Mouse (Mus musculus): ENCODE measurements around the gene Pbx4. TPM values are rescaled to one million over a fixed set of nuclear protein-coding genes. Genes with fewer than 3 reads are reported as not detected.

The Pbx4 gene
- total RNA-seq, 2 experiments from 2014 or later = 2.1 TPM; not detected in 1

DNA sequence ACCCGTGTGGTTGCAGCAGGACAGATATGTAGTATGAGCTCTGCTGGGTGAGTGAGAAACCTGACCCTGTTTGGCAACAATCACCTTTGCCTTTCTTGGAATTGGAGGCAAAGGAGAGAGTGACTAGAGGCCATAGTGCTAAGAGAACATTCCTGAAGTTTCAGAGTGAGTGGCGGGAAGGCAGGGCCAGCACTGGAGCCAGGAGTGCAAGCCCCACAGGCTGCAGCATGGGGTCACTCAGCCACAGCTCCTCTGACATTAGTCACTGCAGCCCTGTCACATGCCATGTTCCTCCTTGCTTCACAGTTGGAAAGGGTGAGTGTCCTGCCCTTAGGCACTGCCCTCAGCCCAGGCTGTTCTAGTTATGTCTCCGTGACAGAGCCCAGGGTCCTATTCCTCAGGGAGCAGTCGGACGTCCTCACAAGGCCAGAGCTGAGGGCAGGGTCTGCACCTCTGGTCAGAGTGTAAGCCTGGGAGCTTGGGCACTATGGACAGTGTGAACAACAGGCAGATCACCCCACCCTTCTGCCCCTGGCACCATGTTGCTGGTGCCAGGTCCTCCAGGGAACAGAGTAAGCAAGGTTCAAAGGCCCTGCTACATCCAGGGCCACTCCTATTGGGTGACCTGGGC, 35.5 kb downstream of the Pbx4 start:
- no peak for ATAC-seq (replicated peaks; ENCODE audit: low FRiP score, poor library complexity, severe bottlenecking)

DNA sequence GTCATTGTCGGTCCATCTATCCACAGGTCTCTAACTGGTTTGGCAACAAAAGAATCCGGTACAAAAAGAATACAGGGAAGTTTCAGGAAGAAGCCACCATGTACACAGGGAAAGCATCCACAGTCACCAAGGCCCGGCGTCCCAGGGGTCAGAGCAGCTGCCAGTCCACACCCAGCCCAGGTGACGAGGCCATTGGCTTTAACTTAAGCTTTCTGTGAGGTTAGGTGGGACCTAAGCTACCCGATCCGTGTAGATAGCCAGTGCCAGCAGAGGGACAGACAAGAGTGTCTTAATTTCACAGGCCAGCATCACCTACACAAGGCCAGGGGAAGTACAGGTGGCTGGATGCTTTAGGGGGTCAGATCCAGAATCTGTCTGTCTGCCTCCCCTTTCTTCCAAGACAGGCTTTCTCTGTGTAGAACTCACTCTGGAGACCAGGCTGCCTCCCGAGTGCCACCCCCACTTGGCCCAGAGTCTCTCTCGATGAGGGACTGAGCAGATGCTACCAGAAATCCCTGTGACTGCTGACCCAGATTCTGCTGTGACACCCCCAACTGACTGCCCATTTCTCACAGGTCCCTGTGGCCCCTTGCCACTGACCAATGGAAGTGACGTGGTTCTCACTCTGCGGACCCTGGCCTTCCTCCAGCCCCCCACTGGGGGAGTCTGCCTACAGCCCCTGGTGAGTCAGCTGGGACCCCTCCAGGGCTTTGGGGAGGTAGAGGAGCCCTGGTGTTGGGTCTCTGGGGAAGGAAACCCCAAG, 37.9 kb downstream of the Pbx4 start:
- ATAC-seq (replicated peaks; ENCODE audit: low FRiP score, poor library complexity, severe bottlenecking) = no peak

DNA sequence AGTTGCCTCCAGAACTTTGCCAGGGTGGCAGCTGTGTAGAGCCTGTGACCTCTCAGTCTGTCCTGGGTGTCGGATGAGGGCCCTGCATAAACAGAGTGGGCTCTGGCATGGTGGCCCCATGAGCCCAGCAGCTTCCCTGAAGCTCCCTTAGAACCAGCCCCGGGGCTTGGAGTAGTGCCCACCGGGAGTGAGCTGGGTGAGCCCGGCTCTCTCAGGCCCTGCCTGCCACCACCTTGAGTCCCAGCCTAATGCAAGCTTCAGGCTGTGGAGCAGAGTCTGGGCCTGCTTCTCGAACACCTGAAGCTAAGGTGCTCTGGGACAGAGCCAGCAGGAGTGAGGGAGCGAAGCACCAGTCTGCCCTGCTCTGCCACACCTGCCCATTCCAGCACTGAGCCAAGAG, 38.6 kb downstream of the Pbx4 start:
- no peak for ATAC-seq (replicated peaks; ENCODE audit: low FRiP score, poor library complexity, severe bottlenecking)

DNA sequence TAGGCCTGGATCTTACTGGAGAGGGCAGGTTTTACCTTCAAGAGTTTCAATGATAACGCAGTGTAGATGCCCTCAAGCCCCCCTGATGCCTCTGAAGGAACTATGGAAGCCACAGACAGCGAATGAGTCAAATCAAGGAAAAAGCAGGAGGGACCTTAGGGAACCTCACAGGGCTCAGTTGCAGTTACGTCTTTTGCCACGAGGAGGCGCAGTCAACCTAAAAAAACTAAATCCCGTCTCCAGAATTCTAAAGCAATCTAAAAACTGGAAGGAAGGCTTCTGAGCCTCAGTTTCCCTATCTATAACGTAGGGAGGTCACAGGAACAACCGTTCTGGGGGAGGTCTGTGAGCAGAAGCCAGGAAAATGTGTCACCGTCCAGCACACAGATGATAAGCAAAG, 41.9 kb downstream of the Pbx4 start:
- peak; percentile 53 for ATAC-seq (replicated peaks; ENCODE audit: low FRiP score, poor library complexity, severe bottlenecking)

DNA sequence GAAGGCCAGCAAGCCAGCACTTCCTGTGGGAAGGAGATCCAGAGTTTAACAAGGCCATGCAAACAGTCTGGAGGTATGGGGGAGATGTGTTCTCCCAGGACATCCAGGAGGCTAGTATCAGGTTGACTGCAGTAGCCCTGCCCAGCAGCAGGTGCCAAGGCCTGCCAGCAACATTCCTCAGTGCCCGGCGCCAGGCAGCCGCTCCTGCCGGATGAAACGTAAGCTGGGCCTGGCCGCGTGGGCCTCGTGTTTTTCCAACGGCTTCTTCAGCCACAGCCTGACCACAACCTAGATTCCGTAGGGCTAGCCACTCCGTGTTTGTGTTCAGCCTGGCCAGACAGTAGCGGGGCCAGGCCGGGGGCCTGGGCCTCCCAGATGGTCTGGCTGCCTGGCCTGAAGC, 42.4 kb downstream of the Pbx4 start:
- ATAC-seq (replicated peaks; ENCODE audit: low FRiP score, poor library complexity, severe bottlenecking) = no peak

DNA sequence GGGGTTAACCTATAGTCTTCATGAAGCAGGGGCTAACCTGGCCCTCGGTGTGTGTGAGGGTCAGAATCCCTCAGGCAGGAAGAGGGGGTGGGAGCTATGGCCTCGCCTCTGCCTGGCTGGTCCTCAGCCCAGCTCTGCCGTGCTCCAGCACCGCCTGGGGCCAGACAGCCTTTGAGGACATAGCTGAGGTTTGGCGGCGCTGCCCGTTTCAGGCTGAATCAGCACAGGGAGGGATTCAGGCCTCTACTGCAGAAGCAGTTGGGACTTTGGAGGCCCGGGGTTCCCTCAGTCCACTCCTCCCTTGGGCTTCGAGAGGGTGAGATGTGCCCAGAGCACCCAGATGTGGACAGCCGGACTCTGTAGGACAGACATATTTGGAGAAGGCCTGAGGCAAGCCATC, 43.8 kb downstream of the Pbx4 start:
- no peak for ATAC-seq (replicated peaks; ENCODE audit: low FRiP score, poor library complexity, severe bottlenecking)

DNA sequence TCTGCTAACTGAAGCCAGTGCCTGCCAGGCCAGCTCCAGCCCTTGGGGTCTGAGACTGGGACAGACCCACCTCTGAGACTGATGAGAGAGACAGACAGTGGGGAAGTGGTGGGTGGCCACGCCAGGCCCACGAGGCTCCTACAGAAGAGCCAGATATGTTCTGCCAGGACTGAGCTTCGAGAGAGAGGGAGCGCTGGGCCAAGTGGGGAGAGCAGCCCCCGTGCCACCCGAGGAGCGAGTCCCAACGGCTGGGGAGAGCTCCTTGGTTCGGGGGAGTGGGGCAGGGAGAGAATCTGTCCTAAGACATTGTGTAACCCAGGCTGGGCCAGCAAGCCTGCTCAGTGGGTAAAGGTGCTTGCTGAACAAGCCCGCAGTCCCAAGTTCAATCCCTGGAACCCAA, 44.7 kb downstream of the Pbx4 start:
- ATAC-seq (replicated peaks; ENCODE audit: low FRiP score, poor library complexity, severe bottlenecking) = no peak

DNA sequence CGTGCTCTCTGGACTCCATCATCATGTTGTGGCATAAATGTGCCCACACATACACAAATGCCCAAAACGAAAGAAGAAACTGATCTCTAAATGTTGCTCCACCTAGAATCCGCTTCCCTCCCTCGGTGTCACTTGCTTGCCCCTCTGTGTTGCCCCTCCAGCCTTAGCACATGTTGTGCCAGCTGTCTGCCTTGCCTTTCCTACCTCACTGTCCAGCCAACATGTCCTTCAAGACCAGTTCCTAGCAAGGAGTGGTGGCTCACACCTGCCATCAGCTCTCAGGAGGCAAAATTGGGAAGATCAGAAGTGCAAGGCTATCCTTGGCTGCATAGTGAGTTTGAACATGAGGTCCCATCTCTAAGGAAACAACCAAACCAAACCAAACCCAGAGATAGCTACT, 45.1 kb downstream of the Pbx4 start:
- ATAC-seq (replicated peaks; ENCODE audit: low FRiP score, poor library complexity, severe bottlenecking) = no peak

DNA sequence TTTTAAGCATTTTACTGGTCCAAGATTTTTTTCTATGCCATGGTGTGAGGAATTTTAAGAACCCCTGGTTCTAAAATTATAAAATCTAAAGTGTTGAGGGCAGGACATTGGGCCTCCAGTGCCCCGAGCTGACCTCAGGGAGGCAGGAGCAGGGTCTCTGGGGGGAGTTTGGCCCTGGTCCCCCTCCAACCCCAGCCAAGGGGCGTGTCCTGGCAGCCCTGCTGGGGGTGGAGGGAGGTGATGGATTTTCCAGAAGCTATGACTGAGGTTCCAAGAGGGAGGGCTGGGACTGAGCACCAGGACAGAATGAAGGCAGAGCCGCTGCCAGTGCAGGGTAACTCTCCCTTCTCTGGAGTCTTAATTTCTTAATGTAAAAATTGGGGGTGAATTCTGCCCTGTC, 45.7 kb downstream of the Pbx4 start:
- no peak for ATAC-seq (replicated peaks; ENCODE audit: low FRiP score, poor library complexity, severe bottlenecking)

DNA sequence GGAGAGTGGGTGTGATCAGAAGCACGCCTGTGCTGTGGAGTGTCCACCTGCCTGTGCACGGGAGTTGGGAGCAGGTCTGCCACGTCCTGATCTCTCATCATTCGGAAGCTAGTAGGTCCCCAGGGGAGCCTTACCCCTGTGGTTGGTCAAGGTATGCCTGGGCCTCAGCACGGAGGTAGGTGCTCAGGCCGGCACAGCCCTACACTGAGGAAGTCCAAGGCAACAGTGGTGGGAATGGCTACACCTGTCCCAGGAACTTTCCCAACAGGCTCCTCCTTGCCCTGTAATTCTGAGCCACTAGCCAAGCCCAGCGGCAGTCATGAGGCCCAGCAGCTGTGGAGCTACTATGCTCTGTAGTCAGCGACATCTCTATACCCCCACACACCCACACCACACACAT, 47.4 kb downstream of the Pbx4 start:
- no peak for ATAC-seq (replicated peaks; ENCODE audit: low FRiP score, poor library complexity, severe bottlenecking)

DNA sequence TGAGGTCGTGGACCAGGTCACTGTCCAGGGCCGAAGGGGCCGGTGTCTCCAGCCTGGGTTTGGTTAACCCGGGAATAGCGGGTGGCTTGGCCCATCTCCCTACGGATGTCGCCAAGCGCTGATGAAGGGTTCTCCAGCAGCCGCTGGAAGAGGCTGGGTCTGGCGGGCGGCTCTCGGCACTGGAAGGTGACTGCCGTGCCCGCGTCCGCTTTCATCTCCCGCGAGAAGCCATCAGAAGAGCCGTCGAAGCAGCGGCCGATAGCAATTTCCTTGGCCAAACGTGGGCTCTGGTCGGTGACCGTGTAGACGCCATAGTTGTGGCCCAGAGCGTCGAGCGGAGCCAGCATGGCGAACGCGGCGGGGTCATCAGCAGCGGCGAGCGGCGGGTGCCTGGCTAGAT, 48.5 kb downstream of the Pbx4 start:
- no peak for ATAC-seq (replicated peaks; ENCODE audit: low FRiP score, poor library complexity, severe bottlenecking)

DNA sequence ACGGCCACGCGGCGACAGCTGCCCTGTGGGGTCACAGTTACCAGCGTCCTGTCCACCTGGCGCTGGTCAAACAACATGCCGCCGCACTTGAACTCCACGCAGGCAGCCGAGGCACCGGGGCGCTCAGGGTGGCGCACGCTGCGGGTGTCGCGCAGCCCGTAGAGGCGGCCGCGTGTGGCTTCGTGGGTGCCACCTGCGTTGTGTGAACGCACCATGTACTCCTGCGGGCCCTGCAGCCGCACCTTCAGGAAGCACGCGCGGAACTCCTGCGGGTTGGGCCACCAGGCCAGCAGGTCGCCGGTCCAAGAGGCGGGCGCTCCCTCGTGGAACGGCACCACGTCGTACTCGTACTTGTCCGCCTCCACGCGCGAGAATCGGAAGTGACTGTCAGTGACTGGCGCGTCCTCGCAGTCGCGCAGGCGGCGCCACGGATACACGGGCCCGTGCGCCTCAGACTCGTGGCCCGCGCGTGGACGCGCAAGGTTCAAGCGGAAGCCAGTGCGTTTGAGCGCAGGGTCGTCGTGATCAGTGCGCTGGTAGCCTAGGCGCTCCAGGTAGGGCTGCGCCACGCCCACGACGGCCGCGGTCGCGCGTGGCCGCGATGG, 49.1 kb downstream of the Pbx4 start:
- no peak for ATAC-seq (replicated peaks; ENCODE audit: low FRiP score, poor library complexity, severe bottlenecking)

DNA sequence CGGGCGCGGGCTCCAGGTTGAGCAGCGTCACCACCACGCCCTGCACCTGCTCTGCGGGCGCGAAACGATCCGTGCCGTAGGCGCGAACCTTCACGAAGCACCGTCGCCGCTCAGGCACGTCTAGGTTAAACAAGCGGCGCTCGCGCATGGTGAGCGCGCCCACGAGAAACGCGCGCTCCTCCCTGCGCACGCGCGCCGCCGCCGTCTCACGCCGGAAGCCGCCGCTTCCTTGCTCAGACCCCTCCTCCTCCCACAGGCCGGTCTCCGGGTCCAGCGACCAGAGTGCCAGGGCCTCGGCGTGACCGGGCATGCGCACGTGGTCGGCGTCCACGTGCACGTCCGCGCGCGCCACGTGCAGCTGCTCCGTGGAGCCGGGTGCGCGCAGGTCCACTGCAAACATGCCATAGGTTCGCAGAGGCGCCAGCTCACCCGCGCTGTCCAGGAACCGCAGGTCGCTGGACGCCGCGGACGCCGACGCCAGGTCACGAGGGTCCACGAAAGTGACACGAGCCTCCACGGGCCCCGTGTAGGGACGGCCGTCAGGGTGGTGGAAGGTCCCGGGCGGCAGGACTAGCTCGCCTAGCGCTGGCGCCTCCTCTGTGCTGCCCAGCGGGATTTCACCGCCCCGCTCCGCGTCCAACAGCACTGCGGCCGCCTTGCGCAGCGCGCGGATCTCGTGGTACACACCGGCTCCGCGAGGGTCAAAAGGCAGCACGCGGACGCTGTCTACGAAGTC, 49.9 kb downstream of the Pbx4 start:
- ATAC-seq (replicated peaks; ENCODE audit: low FRiP score, poor library complexity, severe bottlenecking) = no peak

DNA sequence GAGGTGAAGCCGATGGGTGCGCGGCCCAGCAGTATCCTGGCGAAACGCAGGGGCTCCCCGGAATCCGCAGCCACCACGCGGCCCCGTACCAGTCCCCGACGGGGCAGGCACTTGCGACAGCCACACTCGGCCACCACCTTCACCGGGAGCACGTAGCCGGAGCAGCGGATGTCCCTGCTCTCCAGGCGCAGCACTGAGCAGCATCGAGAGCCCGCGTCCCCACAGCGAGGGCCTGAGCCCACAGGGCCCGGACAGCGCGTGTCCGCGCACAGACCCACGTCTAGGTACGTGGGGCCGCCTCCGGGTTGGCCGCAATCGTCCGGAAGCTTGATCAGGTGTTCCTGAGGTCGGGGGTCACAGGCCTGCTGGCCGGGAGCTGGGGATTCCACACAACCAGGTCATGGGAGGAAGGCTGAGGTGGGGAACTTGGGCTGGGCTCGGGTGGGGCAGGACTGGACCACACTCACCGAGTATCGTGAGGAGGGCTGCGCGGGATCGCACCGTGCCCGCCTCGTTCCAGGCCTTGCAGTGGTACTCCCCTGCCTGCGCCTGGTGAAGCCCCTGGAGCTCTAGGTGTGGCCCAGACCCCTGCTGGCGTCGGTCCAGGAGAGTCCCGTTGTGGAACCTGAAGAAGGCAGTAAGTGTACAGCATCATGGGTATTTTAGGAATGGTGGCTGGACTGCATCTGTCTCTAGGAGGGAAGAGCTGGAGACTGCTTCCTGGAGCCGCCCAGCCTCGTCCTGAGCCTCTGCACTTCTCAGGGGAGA, 50.7 kb downstream of the Pbx4 start:
- no peak for ATAC-seq (replicated peaks; ENCODE audit: low FRiP score, poor library complexity, severe bottlenecking)

DNA sequence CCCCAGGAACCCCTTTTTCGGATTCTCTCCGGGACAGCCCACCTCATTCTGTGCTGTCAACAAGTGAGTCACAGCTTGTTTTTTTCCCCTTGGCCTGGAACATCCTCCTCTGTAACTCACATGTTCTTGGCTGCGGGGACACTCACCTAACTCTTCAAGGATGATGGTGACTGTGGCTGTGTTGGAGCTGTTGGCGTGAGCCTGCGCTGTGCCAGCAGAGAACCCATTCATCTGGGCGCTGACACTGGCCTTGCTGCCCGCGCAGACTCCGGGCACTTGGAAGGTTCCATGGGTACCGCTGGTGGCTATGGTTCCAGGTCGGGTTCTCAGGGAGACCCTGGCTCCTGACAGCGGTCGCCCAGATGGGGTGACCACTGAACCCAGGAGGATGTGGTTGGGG, 51.9 kb downstream of the Pbx4 start:
- no peak for ATAC-seq (replicated peaks; ENCODE audit: low FRiP score, poor library complexity, severe bottlenecking)

DNA sequence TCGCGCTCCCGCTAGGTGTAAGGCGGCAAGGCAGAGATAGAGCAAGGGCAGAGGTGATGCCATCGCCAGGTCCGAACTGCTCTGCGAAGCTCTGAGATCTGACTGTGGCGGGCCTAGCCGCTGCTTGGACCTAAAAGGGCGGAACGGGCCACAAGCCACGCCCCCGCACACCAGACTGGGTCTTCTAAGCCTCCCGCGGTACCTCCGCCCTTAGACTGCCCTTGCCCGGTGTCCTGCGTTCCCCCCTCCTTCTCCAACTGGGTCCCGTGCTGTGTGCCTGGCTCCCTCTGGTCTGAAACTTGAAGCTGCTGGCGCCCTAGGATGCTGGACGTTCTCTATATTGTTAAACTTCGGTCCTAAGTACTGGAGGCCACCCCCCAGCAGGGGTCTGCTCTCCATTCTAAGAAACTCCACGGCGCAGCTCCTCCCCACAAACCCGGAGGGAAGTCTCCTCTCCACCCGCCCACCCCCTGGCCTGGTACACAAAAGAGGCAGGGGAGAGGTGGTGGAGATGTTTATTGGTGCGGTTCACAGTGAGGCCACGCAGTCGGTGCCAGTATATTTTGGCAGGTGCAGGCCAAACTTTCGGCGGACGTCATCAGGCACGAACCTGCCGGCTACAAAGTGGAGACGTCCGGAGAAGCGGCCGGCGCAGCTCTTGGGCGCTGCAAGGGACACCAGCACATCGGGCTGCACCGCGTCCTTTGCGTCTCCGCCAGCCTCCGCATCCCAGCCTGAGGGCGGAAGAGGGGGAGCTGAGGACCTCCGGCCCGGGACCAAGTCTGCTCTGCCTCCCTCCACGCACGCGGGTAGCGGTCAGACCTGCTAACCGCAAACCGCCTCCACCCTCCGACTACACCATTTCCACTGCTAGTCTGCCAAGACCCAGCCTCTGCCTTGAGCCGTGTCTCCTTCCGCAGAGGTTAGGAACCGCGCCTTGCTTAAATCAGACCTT, 55.3 kb downstream of the Pbx4 start, which contains the start of gene Cilp2:
TSS of gene Cilp2 (minus strand) at position 399 of the 955 bp plus-strand sequence.
- ATAC-seq (replicated peaks; ENCODE audit: low FRiP score, poor library complexity, severe bottlenecking) = no peak

DNA sequence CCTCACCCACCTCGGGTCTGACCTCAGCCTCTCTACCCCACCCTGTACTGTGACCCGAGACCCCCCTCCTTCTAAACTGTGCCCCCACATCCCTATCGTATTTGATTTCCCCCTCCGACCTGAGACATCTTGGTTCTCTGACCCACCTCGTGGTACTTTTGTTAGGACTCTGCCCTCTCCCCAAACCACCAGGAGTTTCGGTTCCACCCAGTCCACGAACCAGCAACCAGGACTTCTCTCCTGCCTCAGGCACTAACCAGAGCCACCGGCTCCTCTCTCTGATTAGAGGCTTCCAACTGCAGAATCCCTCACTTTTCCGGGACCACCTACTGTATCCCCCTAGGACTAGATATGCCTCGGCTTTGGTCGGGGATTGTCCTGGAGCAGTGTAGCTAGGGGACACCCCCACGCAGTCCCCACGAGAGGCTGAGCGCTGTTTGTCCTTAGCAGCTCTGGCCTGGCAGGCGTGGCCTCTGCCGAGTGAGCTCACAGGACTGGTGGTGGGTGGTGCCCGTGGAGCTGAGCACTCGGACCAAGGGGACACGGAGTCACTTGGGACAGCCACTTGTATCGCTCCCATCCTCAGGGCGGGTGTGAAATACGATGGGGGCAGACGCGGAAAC, 56.1 kb downstream of the Pbx4 start:
- ATAC-seq (replicated peaks; ENCODE audit: low FRiP score, poor library complexity, severe bottlenecking) = no peak

DNA sequence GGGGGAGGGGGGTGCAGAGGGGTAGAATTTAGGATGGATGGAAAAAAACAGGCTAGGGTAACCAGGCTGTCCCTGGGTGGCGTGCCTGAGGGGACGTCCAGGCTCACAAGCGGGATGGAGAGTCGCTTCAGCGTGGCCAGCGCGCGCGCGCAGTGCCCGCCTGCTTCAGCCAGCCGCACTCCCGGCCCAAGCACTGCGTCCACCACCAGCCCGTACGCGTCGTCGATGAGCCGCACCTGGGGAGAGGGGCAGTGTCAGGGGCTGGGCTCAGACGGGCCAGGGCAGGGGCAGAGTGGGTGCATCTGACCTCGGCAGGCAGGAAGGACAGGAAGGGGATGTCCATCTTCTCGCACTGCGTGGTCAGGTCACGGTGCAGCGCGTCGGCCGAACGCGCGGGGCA, 56.6 kb downstream of the Pbx4 start:
- ATAC-seq (replicated peaks; ENCODE audit: low FRiP score, poor library complexity, severe bottlenecking) = no peak

Measured in erythroblast, adult 5-6 weeks (primary cell).